Mouse (Mus musculus): Measurements from ENCODE around the gene Nhlrc1.

- TF ChIP-seq CTCF (IDR thresholded peaks at IDR 0.05; ENCODE audit: low read depth) (no peak), EP300 (IDR thresholded peaks at IDR 0.05; ENCODE audit: low read depth) (no peak)
Observed at GRCm38 (mm10) chr13:46986208-46986607, 28.4 kb downstream of the Nhlrc1 start.
